Mouse (Mus musculus): Measurements from ENCODE around the gene Lims1.

GRCm38 (mm10) chr10:58401838-58402237, 78.6 kb downstream of the Lims1 start:
- no peak for TF ChIP-seq POLR2A (IDR thresholded peaks at IDR 0.05; ENCODE audit: extremely low read depth, insufficient read depth, low read length)
- TF ChIP-seq CTCF (IDR thresholded peaks at IDR 0.05; ENCODE audit: extremely low read depth, insufficient read depth, low read length) = no peak
